Mouse (Mus musculus) limb, embryonic 12.5 days (tissue): Measurements from ENCODE around the gene Pcp4l1. TPM values are rescaled to one million over a fixed set of nuclear protein-coding genes. Genes with fewer than 3 reads are reported as not detected.

Source experiments
- ATAC-seq: fragments of 200-750 bp; cut with Nextera tagmentation; 2 replicates; pipeline ENCODE4 v1.8.0; 2017; ENCODE audit warnings: low read depth, moderate TSS enrichment; ENCODE audit not compliant: insufficient number of reproducible peaks, insufficient read depth, low FRiP score, low TSS enrichment
- H3K27ac ChIP-seq: fragments of 300-500 bp; sonication (generic); 2 replicates; pipeline ENCODE4 v1.5.1; 2016; ENCODE audit warnings: mild to moderate bottlenecking, moderate library complexity
- H3K27me3 ChIP-seq: fragments of 300-500 bp; sonication (generic); 2 replicates; pipeline ENCODE4 v1.6.1; 2016; ENCODE audit warnings: mild to moderate bottlenecking, moderate library complexity
- H3K36me3 ChIP-seq: fragments of 300-500 bp; sonication (generic); 2 replicates; pipeline ENCODE4 v1.6.1; 2016; ENCODE audit warnings: mild to moderate bottlenecking, moderate library complexity
- H3K4me1 ChIP-seq: fragments of 300-500 bp; sonication (generic); replicated peaks from 2 replicates; pipeline ENCODE4 v1.6.1; 2016
- H3K4me2 ChIP-seq: fragments of 300-500 bp; sonication (generic); 2 replicates; pipeline ENCODE4 v1.6.1; 2016; ENCODE audit warnings: mild to moderate bottlenecking, moderate library complexity
- H3K4me3 ChIP-seq: fragments of 300-500 bp; sonication (generic); replicated peaks from 2 replicates; pipeline ENCODE4 v1.5.1; 2016; ENCODE audit warnings: mild to moderate bottlenecking
- H3K9ac ChIP-seq: fragments of 300-500 bp; sonication (generic); replicated peaks from 2 replicates; pipeline ENCODE4 v1.6.1; 2016; ENCODE audit warnings: mild to moderate bottlenecking, moderate library complexity
- H3K9me3 ChIP-seq: fragments of 300-500 bp; sonication (generic); 2 replicates; pipeline ENCODE4 v1.6.1; 2016; ENCODE audit warnings: mild to moderate bottlenecking, moderate library complexity
- WGBS: fragments of 180-500 bp; shearing (Covaris S2); methylation state at CpG from one replicate; pipeline ENCODE4 v1.1.7; 2016; 5-methylcytosine and 5-hydroxymethylcytosine counted together
- polyA plus RNA-seq: library from polyadenylated mRNA; unstranded; fragments of >200 nt; fragmentation: Nextera tagmentation; extraction: Ambion mirVana; gene quantifications from 2 replicates; pipeline ENCODE4 v1.2.1, GENCODE M21; 2016

The Pcp4l1 gene
- polyA plus RNA-seq, 1 experiment from 2014 or later: 2.8 TPM

DNA sequence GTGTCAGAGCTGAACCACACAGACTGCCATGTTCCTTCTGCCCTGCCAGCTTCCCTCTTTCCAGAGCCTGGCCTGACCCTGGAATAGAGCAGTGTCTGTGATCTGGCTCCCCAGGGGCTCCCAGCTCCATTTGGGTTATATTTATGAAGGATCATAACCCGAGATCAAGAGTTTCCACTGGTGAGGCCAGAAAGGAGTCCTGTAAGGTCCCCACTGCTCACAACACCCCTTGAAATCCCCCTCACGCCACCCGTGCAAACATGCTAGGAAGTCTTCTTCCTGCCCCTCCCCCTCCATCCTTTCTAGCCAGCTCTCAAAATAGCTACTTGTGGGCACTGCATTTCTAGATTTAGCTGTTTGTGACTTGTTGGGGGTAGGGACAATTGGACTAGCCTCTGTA lies 12.4 kb downstream of the Pcp4l1 start:
- no peak overlapping the region for H3K27ac ChIP-seq
- H3K36me3 ChIP-seq: no peaks in the 10 kb centered on the region
- no peaks in the 10 kb centered on the region for H3K9me3 ChIP-seq
- no peak overlapping the region for H3K4me2 ChIP-seq
- no peak for ATAC-seq
- H3K4me1 ChIP-seq: peaks cover 6% of the 10 kb centered on the region
- no peak overlapping the region for H3K4me3 ChIP-seq
- no peak overlapping the region for H3K9ac ChIP-seq
- no peaks in the 10 kb centered on the region for H3K27me3 ChIP-seq
- 66% methylated on average over 3 of the region's 3 CpGs for WGBS

DNA sequence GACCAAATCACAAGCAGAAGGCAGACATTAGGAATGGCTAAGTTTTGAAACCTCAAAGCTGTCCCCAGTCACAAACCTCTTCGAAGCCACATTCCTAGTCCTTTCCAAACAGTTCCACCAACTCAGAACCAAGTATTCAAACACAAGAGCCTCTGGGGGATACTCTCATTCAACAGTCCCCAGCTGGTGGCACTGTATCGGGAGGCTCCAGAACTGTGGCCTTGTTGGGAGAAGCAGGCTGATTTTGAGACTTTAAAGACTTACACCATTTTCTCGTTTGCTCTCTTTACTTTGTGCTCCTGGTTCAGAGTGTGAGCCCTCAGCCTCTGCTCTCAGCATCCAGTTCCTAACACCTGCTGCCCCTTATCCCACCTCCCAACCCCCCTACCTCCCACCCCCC lies 13.0 kb downstream of the Pcp4l1 start:
- 76% methylated on average over 3 of the region's 3 CpGs for WGBS
- no peaks in the 10 kb centered on the region for H3K36me3 ChIP-seq
- no peak overlapping the region for H3K4me2 ChIP-seq
- H3K9ac ChIP-seq: no peak overlapping the region
- H3K9me3 ChIP-seq: no peaks in the 10 kb centered on the region
- ATAC-seq: no peak
- H3K27me3 ChIP-seq: no peaks in the 10 kb centered on the region
- no peak overlapping the region for H3K4me3 ChIP-seq
- H3K27ac ChIP-seq: no peak overlapping the region
- H3K4me1 ChIP-seq: peaks cover 6% of the 10 kb centered on the region

GRCm38 (mm10) chr1:171179487-171180171 lies 16.4 kb downstream of the Pcp4l1 start:
- Histone ChIP-seq H3K27me3 (no peaks in the 10 kb centered on the region), H3K9me3 (no peaks in the 10 kb centered on the region), H3K9ac (no peak overlapping the region), H3K4me2 (no peak overlapping the region), H3K4me3 (no peak overlapping the region), H3K27ac (no peak overlapping the region), H3K36me3 (no peaks in the 10 kb centered on the region), H3K4me1 (no peaks in the 10 kb centered on the region)
- no peak for ATAC-seq
- WGBS: 76% methylated on average over 5 of the region's 5 CpGs

GRCm38 (mm10) chr1:171172779-171173178 lies 23.3 kb downstream of the Pcp4l1 start:
- no peak for ATAC-seq
- Histone ChIP-seq H3K9me3 (no peaks in the 10 kb centered on the region), H3K9ac (no peak overlapping the region), H3K4me2 (no peak overlapping the region), H3K27ac (no peak overlapping the region), H3K4me1 (no peaks in the 10 kb centered on the region), H3K36me3 (no peaks in the 10 kb centered on the region), H3K4me3 (no peak overlapping the region), H3K27me3 (peaks cover 4% of the 10 kb centered on the region)
- 95% methylated on average over 8 of the region's 8 CpGs for WGBS

DNA sequence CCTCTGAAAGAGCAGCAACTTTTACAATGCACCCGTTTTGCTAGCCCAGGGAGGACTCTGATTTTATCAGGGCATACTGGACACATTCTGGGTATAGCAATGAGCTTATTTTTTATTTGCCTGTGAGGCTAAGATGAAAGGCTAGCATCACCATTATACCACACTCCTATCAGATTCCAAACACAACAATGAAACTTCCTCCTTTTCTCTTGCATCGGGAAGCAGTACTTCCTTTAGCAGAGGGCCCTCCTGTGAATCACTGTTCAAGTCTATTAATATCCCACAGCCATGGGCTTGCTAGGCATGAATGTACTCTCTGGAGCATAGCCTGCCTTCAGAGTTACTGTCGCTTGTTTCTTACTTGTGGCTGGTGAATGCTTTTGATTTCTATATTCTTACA lies 24.9 kb downstream of the Pcp4l1 start:
- no peak overlapping the region for H3K27ac ChIP-seq
- H3K4me2 ChIP-seq: no peak overlapping the region
- no peaks in the 10 kb centered on the region for H3K4me1 ChIP-seq
- WGBS: 64% methylated on average over 3 of the region's 3 CpGs
- H3K4me3 ChIP-seq: no peak overlapping the region
- H3K9ac ChIP-seq: no peak overlapping the region
- peaks cover 4% of the 10 kb centered on the region for H3K27me3 ChIP-seq
- no peak for ATAC-seq
- H3K9me3 ChIP-seq: no peaks in the 10 kb centered on the region
- no peaks in the 10 kb centered on the region for H3K36me3 ChIP-seq

GRCm38 (mm10) chr1:171169913-171170312 lies 26.2 kb downstream of the Pcp4l1 start:
- Histone ChIP-seq H3K9ac (no peak overlapping the region), H3K27me3 (peaks cover 4% of the 10 kb centered on the region), H3K4me3 (no peak overlapping the region), H3K27ac (no peak overlapping the region), H3K9me3 (no peaks in the 10 kb centered on the region), H3K4me1 (no peaks in the 10 kb centered on the region), H3K4me2 (no peak overlapping the region), H3K36me3 (no peaks in the 10 kb centered on the region)
- ATAC-seq: no peak
- 65% methylated on average over 3 of the region's 3 CpGs for WGBS

GRCm38 (mm10) chr1:171168906-171169305 lies 27.2 kb downstream of the Pcp4l1 start:
- Histone ChIP-seq H3K27ac (no peak overlapping the region), H3K9me3 (no peaks in the 10 kb centered on the region), H3K4me3 (no peak overlapping the region), H3K4me2 (no peak overlapping the region), H3K27me3 (peaks cover 4% of the 10 kb centered on the region), H3K9ac (no peak overlapping the region), H3K36me3 (no peaks in the 10 kb centered on the region), H3K4me1 (no peaks in the 10 kb centered on the region)
- 85% methylated on average over 12 of the region's 12 CpGs for WGBS
- no peak for ATAC-seq

DNA sequence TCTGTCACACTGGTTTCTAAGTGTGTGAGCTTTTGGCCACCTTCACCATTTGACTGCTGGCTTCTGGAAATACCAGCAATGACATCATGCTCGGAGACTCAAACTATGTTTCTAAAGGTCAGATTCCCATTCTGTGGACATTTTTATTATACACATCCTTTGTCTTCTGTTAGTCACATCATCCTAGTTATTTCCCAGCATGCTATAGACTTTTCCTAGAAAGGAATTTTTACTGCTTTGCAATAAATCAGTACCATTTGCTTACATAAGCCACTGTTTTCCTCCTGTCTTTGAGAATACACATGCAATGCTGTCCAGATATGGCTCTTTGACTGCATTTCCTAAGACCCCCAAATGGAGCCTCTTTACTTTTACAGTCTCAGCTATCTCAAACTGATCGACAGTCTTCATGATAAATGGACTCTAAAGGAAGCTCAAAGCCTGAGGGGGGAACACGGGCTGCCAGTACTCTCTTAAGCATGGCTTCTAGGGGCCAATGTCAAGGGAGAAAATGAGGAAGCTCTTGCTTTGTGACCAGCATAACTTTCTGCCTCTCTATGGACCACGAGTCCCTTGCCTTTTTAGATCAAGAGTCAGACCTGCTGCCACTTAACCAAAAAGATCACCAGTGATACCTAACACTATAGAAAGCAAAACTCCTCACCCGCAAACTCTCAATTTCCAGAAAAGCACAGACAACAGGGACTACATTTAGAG lies 30.3 kb downstream of the Pcp4l1 start:
- ATAC-seq: no peak
- Histone ChIP-seq H3K9me3 (no peaks in the 10 kb centered on the region), H3K36me3 (no peaks in the 10 kb centered on the region), H3K27ac (no peak overlapping the region), H3K4me1 (no peaks in the 10 kb centered on the region), H3K4me2 (no peak overlapping the region), H3K4me3 (no peak overlapping the region), H3K27me3 (peaks cover 7% of the 10 kb centered on the region), H3K9ac (no peak overlapping the region)
- WGBS: 64% methylated on average over 5 of the region's 5 CpGs

DNA sequence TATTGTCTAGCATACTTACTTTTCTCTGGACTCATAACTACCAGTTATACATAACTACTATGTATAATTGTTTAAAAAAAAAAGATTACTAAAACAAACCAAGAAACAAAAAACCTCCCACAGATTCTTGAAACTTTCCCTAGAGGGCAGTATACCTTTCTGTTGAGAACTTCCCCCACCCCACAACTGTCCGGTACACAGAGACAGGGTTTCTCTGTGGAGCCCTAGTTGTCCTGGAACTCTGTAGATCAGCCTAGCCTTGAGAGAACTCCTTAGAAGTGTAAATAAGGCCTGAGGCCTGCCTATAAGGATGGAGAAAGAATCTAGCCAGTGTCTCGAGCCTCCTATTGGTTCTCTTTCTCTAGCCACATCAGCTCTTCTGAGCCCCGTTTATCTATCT lies 31.8 kb downstream of the Pcp4l1 start:
- Histone ChIP-seq H3K36me3 (no peaks in the 10 kb centered on the region), H3K4me2 (no peak overlapping the region), H3K27ac (no peak overlapping the region), H3K9ac (no peak overlapping the region), H3K4me3 (no peak overlapping the region), H3K9me3 (no peaks in the 10 kb centered on the region), H3K27me3 (peaks cover 23% of the 10 kb centered on the region), H3K4me1 (peaks cover 8% of the 10 kb centered on the region)
- WGBS: 45% methylated on average over 3 of the region's 3 CpGs
- ATAC-seq: no peak

DNA sequence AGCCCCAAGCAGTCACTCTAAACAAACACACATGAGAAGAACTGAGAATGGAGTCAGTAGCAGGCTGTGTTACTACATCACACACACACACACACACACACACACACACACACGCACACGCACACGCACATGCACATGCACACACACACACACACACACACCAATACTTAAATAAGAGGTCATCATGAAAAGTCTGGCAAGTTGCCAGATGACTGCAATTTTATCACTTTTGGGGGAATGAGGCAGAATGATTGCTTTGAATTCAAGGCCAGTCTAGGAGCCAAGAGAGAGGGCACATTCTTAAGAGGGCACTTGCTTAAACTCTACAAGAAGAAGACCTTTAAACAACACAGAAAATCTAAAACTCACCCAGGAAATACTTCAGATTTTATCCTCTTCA lies 33.5 kb downstream of the Pcp4l1 start:
- no peak overlapping the region for H3K4me3 ChIP-seq
- no peaks in the 10 kb centered on the region for H3K36me3 ChIP-seq
- peaks cover 35% of the 10 kb centered on the region for H3K27me3 ChIP-seq
- no peak overlapping the region for H3K9ac ChIP-seq
- WGBS: 94% methylated on average over 3 of the region's 3 CpGs
- H3K4me2 ChIP-seq: no peak overlapping the region
- H3K4me1 ChIP-seq: peaks cover 8% of the 10 kb centered on the region
- H3K9me3 ChIP-seq: no peaks in the 10 kb centered on the region
- H3K27ac ChIP-seq: no peak overlapping the region
- ATAC-seq: no peak

GRCm38 (mm10) chr1:171159485-171159975 lies 36.5 kb downstream of the Pcp4l1 start:
- H3K4me1 ChIP-seq: peaks cover 8% of the 10 kb centered on the region
- H3K27ac ChIP-seq: no peak overlapping the region
- peak overlapping the region; percentile 42; the same call in 1 of the 2 replicates for H3K9ac ChIP-seq
- peaks cover 55% of the 10 kb centered on the region for H3K27me3 ChIP-seq
- no peaks in the 10 kb centered on the region for H3K9me3 ChIP-seq
- H3K36me3 ChIP-seq: no peaks in the 10 kb centered on the region
- WGBS: 3% methylated on average over 15 of the region's 15 CpGs
- ATAC-seq: no peak
- H3K4me3 ChIP-seq: peak overlapping the region; percentile 32
- H3K4me2 ChIP-seq: peak overlapping the region; percentile 58
